Mouse (Mus musculus): Measurements from ENCODE around the gene Usp12. TPM values are rescaled to one million over a fixed set of nuclear protein-coding genes. Genes with fewer than 3 reads are reported as not detected.

Usp12 gene
- total and polyA plus RNA-seq, 3 experiments, result 24.5 TPM; not detected in 1

DNA sequence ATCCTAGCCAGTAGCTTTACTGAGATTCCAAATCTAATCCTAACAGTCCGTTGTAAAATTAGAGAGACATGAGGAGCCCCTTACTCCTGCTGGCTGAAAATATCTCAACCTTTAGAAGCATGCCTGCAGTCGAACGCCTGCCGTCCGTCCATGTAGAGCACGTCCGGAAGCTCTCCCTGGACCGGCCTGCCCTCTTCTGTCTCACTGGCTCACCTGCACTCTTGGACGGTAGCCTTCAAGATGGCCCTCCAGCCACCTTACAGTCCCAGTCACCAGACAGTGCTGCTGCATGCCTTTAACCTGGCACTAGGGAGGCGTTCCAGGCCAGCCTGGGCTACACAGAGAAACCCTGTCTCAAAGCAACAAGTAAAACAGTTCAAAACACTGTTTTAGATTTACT, 11.5 kb downstream of the Usp12 start:
- no peaks in the 10 kb centered on the region for H3K9me3 ChIP-seq (replicated peaks; ENCODE audit: insufficient read depth, low read length)
- no peak for TF ChIP-seq GABPA (IDR thresholded peaks at IDR 0.05; ENCODE audit: low read depth, low read length)
- no peak for TF ChIP-seq TBP (IDR thresholded peaks at IDR 0.05; ENCODE audit: low read depth, low read length)
- TF ChIP-seq ZMIZ1 (IDR thresholded peaks at IDR 0.05; ENCODE audit: low read depth, low read length), result no peak
- peaks cover 4 to 19% of the 10 kb centered on the region in 2 experiments for H3K4me1 ChIP-seq (ENCODE audit: control insufficient read depth in 1 of 2, insufficient read depth in 2 of 2, low read length in 2 of 2)
- no peak overlapping the region for H3K27ac ChIP-seq (ENCODE audit: control insufficient read depth, low read depth, low read length)
- no peak for DNase-seq (ENCODE audit: low read depth, low spot score)
- no peak overlapping the region for H3K4me3 ChIP-seq (ENCODE audit: control insufficient read depth in 1 of 2, insufficient read depth in 1 of 2, low read depth in 2 of 2, low read length in 2 of 2)
- peaks cover 0 to 17% of the 10 kb centered on the region in 2 experiments; a peak in 2 of 4 replicates for H3K36me3 ChIP-seq (ENCODE audit: control insufficient read depth in 1 of 2, insufficient read depth in 2 of 2, low read length in 2 of 2)
- no peak overlapping the region for H3K9ac ChIP-seq (ENCODE audit: control insufficient read depth, low read depth, low read length, poor library complexity, severe bottlenecking)
- no peaks in the 10 kb centered on the region for H3K27me3 ChIP-seq (ENCODE audit: control insufficient read depth in 1 of 2, insufficient read depth in 2 of 2, low read length in 2 of 2)
- H3K79me2 ChIP-seq (ENCODE audit: control insufficient read depth, insufficient read depth, low read length, poor library complexity), result peaks cover 7% of the 10 kb centered on the region

DNA sequence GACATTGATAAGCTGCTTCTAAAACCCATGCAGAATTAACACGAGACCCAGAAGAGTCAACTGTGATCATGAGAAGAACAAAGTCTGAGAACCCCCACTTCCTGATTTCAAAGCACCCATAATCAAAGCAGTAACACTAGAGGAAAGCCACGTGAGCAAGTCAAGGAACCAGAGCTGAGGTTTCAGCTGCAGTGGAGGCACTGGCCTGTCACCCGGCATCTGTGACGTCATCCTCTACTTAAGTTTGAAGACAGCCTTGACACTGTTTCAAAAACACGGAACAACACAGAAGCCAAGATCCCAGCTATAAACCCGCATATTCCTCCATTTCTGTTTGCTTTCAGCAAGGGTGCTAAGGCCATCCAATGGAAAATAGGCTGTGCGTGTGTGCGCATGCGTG, 13.1 kb downstream of the Usp12 start:
- peak; percentile 32 for DNase-seq (ENCODE audit: low read depth, low spot score)
- Histone ChIP-seq H3K4me3 (ENCODE audit: control insufficient read depth in 1 of 2, insufficient read depth in 1 of 2, low read depth in 2 of 2, low read length in 2 of 2) (no peak overlapping the region), H3K27me3 (ENCODE audit: control insufficient read depth in 1 of 2, insufficient read depth in 2 of 2, low read length in 2 of 2) (no peaks in the 10 kb centered on the region), H3K4me1 (ENCODE audit: control insufficient read depth in 1 of 2, insufficient read depth in 2 of 2, low read length in 2 of 2) (peaks cover 4 to 19% of the 10 kb centered on the region in 2 experiments), H3K36me3 (ENCODE audit: control insufficient read depth in 1 of 2, insufficient read depth in 2 of 2, low read length in 2 of 2) (peaks cover 0 to 17% of the 10 kb centered on the region in 2 experiments; a peak in 2 of 4 replicates), H3K9me3 (replicated peaks; ENCODE audit: insufficient read depth, low read length) (no peaks in the 10 kb centered on the region), H3K79me2 (ENCODE audit: control insufficient read depth, insufficient read depth, low read length, poor library complexity) (peaks cover 7% of the 10 kb centered on the region; the same call in 1 of the 2 replicates), H3K9ac (ENCODE audit: control insufficient read depth, low read depth, low read length, poor library complexity, severe bottlenecking) (no peak overlapping the region), H3K27ac (ENCODE audit: control insufficient read depth, low read depth, low read length) (no peak overlapping the region)
- TF ChIP-seq POLR2AphosphoS2 (IDR thresholded peaks at IDR 0.05; ENCODE audit: low read length) (no peak), POLR2A (IDR thresholded peaks at IDR 0.05; ENCODE audit: control insufficient read depth in 1 of 2, insufficient read depth in 1 of 2, low read depth in 1 of 2, low read length in 2 of 2, poor library complexity in 1 of 2) (no peak), SIN3A (IDR thresholded peaks at IDR 0.05; ENCODE audit: low read length) (no peak), JUND (IDR thresholded peaks at IDR 0.05; ENCODE audit: low read depth, low read length) (no peak), TAL1 (IDR thresholded peaks at IDR 0.05; ENCODE audit: low read length) (no peak), UBTF (IDR thresholded peaks at IDR 0.05; ENCODE audit: borderline replicate concordance, insufficient read depth, low read depth, low read length) (no peak), E2F4 (IDR thresholded peaks at IDR 0.05; ENCODE audit: borderline replicate concordance, low read depth, low read length) (no peak), MEF2A (IDR thresholded peaks at IDR 0.05; ENCODE audit: extremely low read depth, insufficient replicate concordance, low read depth, low read length, poor library complexity, severe bottlenecking) (no peak), MAFK (IDR thresholded peaks at IDR 0.05; ENCODE audit: borderline replicate concordance, low read depth, low read length) (no peak), CHD1 (IDR thresholded peaks at IDR 0.05; ENCODE audit: low read depth, low read length) (no peak), EP300 (IDR thresholded peaks at IDR 0.05; ENCODE audit: low read depth in 1 of 2, low read length in 2 of 2) (no peak), RAD21 (IDR thresholded peaks at IDR 0.05; ENCODE audit: low read depth, low read length) (no peak), MXI1 (IDR thresholded peaks at IDR 0.05; ENCODE audit: low read depth, low read length) (no peak), RCOR1 (IDR thresholded peaks at IDR 0.05; ENCODE audit: low read depth, low read length) (peak; percentile 22; the same call in 1 of the 2 replicates), SMC3 (IDR thresholded peaks at IDR 0.05; ENCODE audit: low read depth, low read length) (no peak), TCF12 (IDR thresholded peaks at IDR 0.05; ENCODE audit: low read depth, low read length) (no peak), USF1 (IDR thresholded peaks at IDR 0.05; ENCODE audit: low read depth, low read length) (0 out of 2 replicates have a peak, but pooled peaks have one; percentile 25), ETS1 (IDR thresholded peaks at IDR 0.05; ENCODE audit: low read depth, low read length) (0 out of 2 replicates have a peak, but pooled peaks have one; percentile 12), BHLHE40 (IDR thresholded peaks at IDR 0.05; ENCODE audit: borderline replicate concordance, low read depth, low read length) (peak; percentile 44; the same call in 1 of the 2 replicates), POLR2AphosphoS5 (IDR thresholded peaks at IDR 0.05; ENCODE audit: borderline replicate concordance, low read depth, low read length) (no peak)
